ENCODE assay signal across 22 mouse cellular contexts in genomic region chr1:79797084-79797483, GRCm38 (mm10). TPM values are rescaled to one million over a fixed set of nuclear protein-coding genes. Genes with fewer than 3 reads are reported as not detected.
DNase-seq lines count a peak whose midpoint lies in the region; ATAC-seq lines count a peak whose summit lies in the region.
"Had no signal": no experiment of that assay in that cellular context is flagged by ENCODE, and none has a peak within 500 bp of the region (broad histone marks: within the 10 kb centered on the region; RNA-seq: fewer than 3 reads in every experiment).

No protein-coding gene starts in this region.

- no peaks in the 10 kb centered on the region for H3K27me3 ChIP-seq in megakaryocyte, embryonic 14.5 days (replicated peaks)
- H3K27me3 ChIP-seq: CH12.LX; embryonic facial prominence, embryonic 12.5 days; forebrain, embryonic 13.5 days; forebrain, embryonic 15.5 days had no signal

- H3K9me3 ChIP-seq in megakaryocyte, embryonic 14.5 days: peaks cover 6% of the 10 kb centered on the region; the same call in 1 of the 2 replicates
- H3K9me3 ChIP-seq: embryonic facial prominence, embryonic 12.5 days; forebrain, embryonic 13.5 days; forebrain, embryonic 15.5 days; G1E had no signal

- no peak for ATAC-seq in megakaryocyte, adult 5-6 weeks (ENCODE audit: poor library complexity, severe bottlenecking)
- ATAC-seq in megakaryocyte progenitor cell, adult 5-6 weeks (replicated peaks; ENCODE audit: poor library complexity): peak; percentile 82
- no peak for ATAC-seq in CD4-positive, CD25-positive, alpha-beta regulatory T cell, adult 4 months
- ATAC-seq: activated CD4-positive, CD25-positive, alpha-beta regulatory T cell, adult 4 months; forebrain, embryonic 13.5 days; forebrain, embryonic 15.5 days; forebrain, postnatal 0 days; Patski had no signal

- DNase-seq in heart, postnatal 10 days: no peak
- DNase-seq: adrenal gland, adult 8-10 months; adrenal gland, postnatal 14 days; adrenal gland, postnatal 36 days; cerebellum, adult 11-12 months; cerebellum, adult 2 months; cerebellum, adult 9-10 months; cerebellum, postnatal 10 days; cerebellum, postnatal 25 days; embryo, embryonic 11 days; forebrain, postnatal 0 days had no signal

- peaks cover 53% of the 10 kb centered on the region for H3K4me1 ChIP-seq in megakaryocyte, embryonic 14.5 days
- H3K4me1 ChIP-seq: embryonic facial prominence, embryonic 12.5 days; forebrain, embryonic 13.5 days; forebrain, embryonic 15.5 days had no signal

- peaks cover 87% of the 10 kb centered on the region for H3K36me3 ChIP-seq in megakaryocyte, embryonic 14.5 days (replicated peaks; ENCODE audit: low read length)
- H3K36me3 ChIP-seq: forebrain, embryonic 15.5 days; G1E had no signal

- H3K4me3 ChIP-seq in megakaryocyte, embryonic 14.5 days (replicated peaks): peak overlapping the region; percentile 28
- H3K4me3 ChIP-seq: embryonic facial prominence, embryonic 12.5 days; forebrain, embryonic 13.5 days; forebrain, embryonic 15.5 days had no signal

- intact Hi-C loops in heart, postnatal 10 days (cut with DNase I): no loop called here

RNA-seq across cellular contexts. Expression of gene Wdfy1, which starts 21.1 kb away (rescaled TPM):
- polyA plus RNA-seq in megakaryocyte, embryonic 14.5 days (2012; ENCODE audit: insufficient read depth, low replicate concordance): 92.7 and 98.6 TPM in 2 replicates
- 18.4 and 21.0 TPM in 2 replicates for total RNA-seq in megakaryocyte, adult 5-6 weeks (2015)
- total RNA-seq in megakaryocyte, adult 5-6 weeks (2017): 9.0 and 19.3 TPM in 2 replicates
- 24.9 and 25.8 TPM in 2 replicates for total RNA-seq in megakaryocyte progenitor cell, adult 5-6 weeks (2015)
- total RNA-seq in megakaryocyte progenitor cell, adult 5-6 weeks (2017): 11.6 and 16.1 TPM in 2 replicates
- 10 to 100 TPM; 21.9 to 29.2 TPM for total RNA-seq in heart, postnatal 10 days (2021)
- 10 to 100 TPM; 26.5 to 28.1 TPM for polyA plus RNA-seq in CD4-positive, CD25-positive, alpha-beta regulatory T cell, adult 4 months (2017; shearing (Covaris generic))

RNA-seq across cellular contexts. Expression of gene Mrpl44, which starts 21.3 kb away (rescaled TPM):
- polyA plus RNA-seq in megakaryocyte, embryonic 14.5 days (2012; ENCODE audit: insufficient read depth, low replicate concordance): 23.6 and 32.1 TPM in 2 replicates
- total RNA-seq in megakaryocyte, adult 5-6 weeks (2015): 18.6 and 23.2 TPM in 2 replicates
- 15.4 and 20.3 TPM in 2 replicates for total RNA-seq in megakaryocyte, adult 5-6 weeks (2017)
- 50.8 and 55.8 TPM in 2 replicates for total RNA-seq in megakaryocyte progenitor cell, adult 5-6 weeks (2015)
- 57.3 and 68.7 TPM in 2 replicates for total RNA-seq in megakaryocyte progenitor cell, adult 5-6 weeks (2017)
- 10 to 100 TPM; 48.8 to 50.2 TPM for total RNA-seq in heart, postnatal 10 days (2021)
- polyA plus RNA-seq in CD4-positive, CD25-positive, alpha-beta regulatory T cell, adult 4 months (2017; shearing (Covaris generic)): 10 to 100 TPM; 53.9 to 63.6 TPM
